Mouse (Mus musculus) B cell, adult 62 days (primary cell): Measurements from ENCODE around the gene Amy2a4. TPM values are rescaled to one million over a fixed set of nuclear protein-coding genes. Genes with fewer than 3 reads are reported as not detected.

Experiments
- total RNA-seq: library from RNA; stranded (reverse); gene quantifications from 4 replicates; pipeline ENCODE4 v1.2.4, GENCODE M21; 2023

The Amy2a4 gene
- total RNA-seq = not detected in 4 replicates

GRCm38 (mm10) chr3:113291349-113291748, at the start of gene Amy2a4:
TSS of gene Amy2a4 (minus strand) at chr3:113291449.

GRCm38 (mm10) chr3:113323952-113324351, 32.7 kb upstream of the Amy2a4 start, which contains the start of gene Amy2a3:
TSS of gene Amy2a3 (minus strand) at chr3:113324052.

GRCm38 (mm10) chr3:113258737-113259136, 32.5 kb downstream of the Amy2a4 start, which contains the start of gene Amy2a5:
TSS of gene Amy2a5 (minus strand) at chr3:113258837.

Other genes starting within 250 kb of the Amy2a4 start
- gene Amy2a5, start 32.6 kb downstream of the Amy2a4 start, total RNA-seq = 0.38 to 0.42 TPM (median 0.40 TPM) in 3 of 4 replicates, not detected in the other
- not detected in 4 replicates for gene Amy2a3, start 32.6 kb upstream of the Amy2a4 start, total RNA-seq
- gene Amy2a2, start 65.2 kb upstream of the Amy2a4 start, total RNA-seq = not detected in 4 replicates
- 0.75 to 1.2 TPM in 2 of 4 replicates, not detected in the others for gene Amy2a1, start 241.0 kb upstream of the Amy2a4 start, total RNA-seq